Mouse (Mus musculus) heart, embryonic 12.5 days (tissue): ENCODE data around the gene Rnf167. TPM values are rescaled to one million over a fixed set of nuclear protein-coding genes. Genes with fewer than 3 reads are reported as not detected.

Experiments
- ATAC-seq: fragments of 200-750 bp; cut with Nextera tagmentation; 2 replicates; pipeline ENCODE4 v1.8.0; 2017; ENCODE audit warnings: moderate TSS enrichment, moderate library complexity; ENCODE audit not compliant: insufficient number of reproducible peaks, low FRiP score
- H3K27ac ChIP-seq: fragments of 300-500 bp; sonication (generic); 2 replicates; pipeline ENCODE4 v1.5.1; 2016; ENCODE audit warnings: mild to moderate bottlenecking, moderate library complexity; ENCODE audit not compliant: poor library complexity, severe bottlenecking
- H3K27me3 ChIP-seq: fragments of 300-500 bp; sonication (generic); replicated peaks from 2 replicates; pipeline ENCODE4 v1.6.1; 2016; ENCODE audit warnings: mild to moderate bottlenecking, moderate library complexity
- H3K36me3 ChIP-seq: fragments of 300-500 bp; sonication (generic); 2 replicates; pipeline ENCODE4 v1.6.1; 2016; ENCODE audit warnings: mild to moderate bottlenecking, moderate library complexity
- H3K4me1 ChIP-seq: fragments of 300-500 bp; sonication (generic); replicated peaks from 2 replicates; pipeline ENCODE4 v1.6.1; 2016; ENCODE audit warnings: mild to moderate bottlenecking
- H3K4me2 ChIP-seq: fragments of 300-500 bp; sonication (generic); 2 replicates; pipeline ENCODE4 v1.6.1; 2016; ENCODE audit warnings: mild to moderate bottlenecking, moderate library complexity
- H3K4me3 ChIP-seq: fragments of 300-500 bp; sonication (generic); 2 replicates; pipeline ENCODE4 v1.5.1; 2016; ENCODE audit warnings: mild to moderate bottlenecking
- H3K9ac ChIP-seq: fragments of 300-500 bp; sonication (generic); 2 replicates; pipeline ENCODE4 v1.6.1; 2016; ENCODE audit warnings: mild to moderate bottlenecking, moderate library complexity
- H3K9me3 ChIP-seq: fragments of 300-500 bp; sonication (generic); replicated peaks from 2 replicates; pipeline ENCODE4 v1.6.1; 2016; ENCODE audit warnings: mild to moderate bottlenecking, moderate library complexity
- WGBS: fragments of 180-500 bp; shearing (Covaris S2); methylation state at CpG from one replicate; pipeline ENCODE4 v1.1.7; 2016; 5-methylcytosine and 5-hydroxymethylcytosine counted together
- polyA plus RNA-seq: library from polyadenylated mRNA; unstranded; fragments of >200 nt; fragmentation: Nextera tagmentation; extraction: Ambion mirVana; gene quantifications from 2 replicates; pipeline ENCODE4 v1.2.1, GENCODE M21; 2016

Rnf167 gene
- polyA plus RNA-seq, 1 experiment from 2014 or later, result 67.4 TPM

DNA sequence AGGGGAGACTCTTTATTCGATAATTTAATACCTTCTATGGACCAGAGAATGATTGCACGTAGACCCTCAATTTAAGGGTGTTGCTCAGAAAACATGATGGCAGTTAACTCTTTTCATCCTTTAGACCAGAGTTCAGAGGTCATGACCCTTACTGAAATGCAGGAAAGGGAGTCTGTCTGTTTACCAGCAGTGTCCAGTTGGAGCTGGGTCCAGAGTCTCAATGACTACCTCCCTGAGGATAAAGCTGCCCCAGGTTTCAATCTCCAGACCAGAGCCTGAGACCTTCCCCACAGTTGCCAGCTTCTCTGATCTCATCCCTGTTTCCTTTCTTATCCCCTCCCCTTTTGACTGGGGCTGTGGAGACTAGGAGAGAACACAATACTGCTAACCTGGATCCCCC, 31.5 kb downstream of the Rnf167 start:
- no peak for ATAC-seq
- no peak overlapping the region for H3K4me3 ChIP-seq
- H3K9ac ChIP-seq, result no peak overlapping the region
- 86% methylated on average over 2 of the region's 2 CpGs for WGBS
- no peaks in the 10 kb centered on the region for H3K9me3 ChIP-seq
- no peak overlapping the region for H3K4me2 ChIP-seq
- H3K36me3 ChIP-seq, result peaks cover 80% of the 10 kb centered on the region
- peaks cover 18% of the 10 kb centered on the region for H3K4me1 ChIP-seq
- no peak overlapping the region for H3K27ac ChIP-seq
- H3K27me3 ChIP-seq, result no peaks in the 10 kb centered on the region

DNA sequence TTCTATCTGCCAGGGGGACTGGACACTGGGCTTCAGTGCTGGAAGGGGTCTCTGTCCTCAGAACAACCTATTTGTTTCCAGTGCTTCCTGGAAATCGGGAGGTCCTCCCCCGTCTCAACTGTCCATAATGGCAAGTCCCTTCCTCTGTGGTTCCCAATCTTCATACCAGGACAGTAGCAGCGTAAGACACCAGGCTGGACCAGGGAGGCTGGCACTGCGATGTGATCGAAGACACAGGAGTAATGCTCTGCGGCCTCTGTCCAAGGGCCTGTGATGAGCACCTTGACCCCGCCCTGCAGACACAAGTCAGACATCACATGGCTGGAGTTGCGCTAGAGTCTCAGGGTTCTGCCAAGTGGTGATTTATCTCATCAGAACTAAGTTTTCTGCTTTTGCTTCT, 32.3 kb downstream of the Rnf167 start:
- Histone ChIP-seq H3K9ac (no peak overlapping the region), H3K36me3 (peaks cover 81% of the 10 kb centered on the region), H3K4me2 (no peak overlapping the region), H3K9me3 (no peaks in the 10 kb centered on the region), H3K27me3 (no peaks in the 10 kb centered on the region), H3K27ac (no peak overlapping the region), H3K4me3 (no peak overlapping the region), H3K4me1 (peaks cover 18% of the 10 kb centered on the region)
- 92% methylated on average over 8 of the region's 8 CpGs for WGBS
- ATAC-seq, result no peak

DNA sequence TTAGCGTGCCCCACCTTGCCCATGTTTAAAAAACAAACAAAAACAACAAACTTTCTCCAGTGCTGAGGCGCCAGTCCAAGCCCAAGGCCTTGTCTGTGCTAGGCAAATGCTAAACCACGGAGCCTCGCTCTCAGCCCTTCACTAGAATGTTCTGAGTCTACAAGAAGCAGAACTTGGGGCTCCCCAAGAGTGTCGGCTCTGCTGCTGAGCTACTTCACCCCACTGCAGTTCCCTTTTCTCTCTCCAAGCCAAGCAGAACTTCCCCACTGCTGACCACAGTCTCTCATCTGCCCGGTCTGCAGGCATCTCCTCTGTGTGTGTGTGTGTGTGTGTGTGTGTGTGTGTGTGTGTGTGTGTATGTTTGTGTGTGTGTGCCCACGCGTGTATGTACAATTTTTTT, 32.9 kb downstream of the Rnf167 start:
- H3K27me3 ChIP-seq, result no peaks in the 10 kb centered on the region
- no peak overlapping the region for H3K4me3 ChIP-seq
- 83% methylated on average over 8 of the region's 8 CpGs for WGBS
- ATAC-seq, result no peak
- H3K9ac ChIP-seq, result no peak overlapping the region
- H3K4me1 ChIP-seq, result peaks cover 18% of the 10 kb centered on the region
- no peak overlapping the region for H3K27ac ChIP-seq
- no peaks in the 10 kb centered on the region for H3K9me3 ChIP-seq
- peaks cover 81% of the 10 kb centered on the region for H3K36me3 ChIP-seq
- no peak overlapping the region for H3K4me2 ChIP-seq

DNA sequence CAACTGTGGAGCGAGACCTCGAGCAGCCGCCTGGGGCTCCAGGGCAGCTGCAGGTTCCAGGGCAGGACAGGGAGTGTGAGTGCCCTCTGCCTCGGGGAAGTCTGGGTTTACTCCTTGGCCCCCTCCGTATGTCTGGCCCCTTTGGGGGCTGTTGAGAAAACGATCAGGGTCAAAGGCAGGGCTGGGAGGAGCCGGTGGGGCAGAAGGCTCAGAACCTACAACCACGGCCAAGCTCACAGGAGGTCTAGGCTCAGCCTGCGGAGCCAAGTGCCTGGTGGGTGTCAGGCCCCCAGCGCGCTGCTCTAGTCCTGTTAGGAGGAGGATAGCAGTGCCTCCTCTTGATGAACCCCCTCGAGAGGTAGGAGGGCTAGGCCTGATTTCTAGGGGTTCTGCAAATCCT, 34.1 kb downstream of the Rnf167 start:
- H3K4me2 ChIP-seq, result no peak overlapping the region
- no peaks in the 10 kb centered on the region for H3K27me3 ChIP-seq
- no peak for ATAC-seq
- H3K36me3 ChIP-seq, result peaks cover 78% of the 10 kb centered on the region
- H3K27ac ChIP-seq, result no peak overlapping the region
- WGBS, result 63% methylated on average over 12 of the region's 12 CpGs
- peaks cover 12% of the 10 kb centered on the region for H3K4me1 ChIP-seq
- no peak overlapping the region for H3K4me3 ChIP-seq
- no peak overlapping the region for H3K9ac ChIP-seq
- H3K9me3 ChIP-seq, result no peaks in the 10 kb centered on the region

DNA sequence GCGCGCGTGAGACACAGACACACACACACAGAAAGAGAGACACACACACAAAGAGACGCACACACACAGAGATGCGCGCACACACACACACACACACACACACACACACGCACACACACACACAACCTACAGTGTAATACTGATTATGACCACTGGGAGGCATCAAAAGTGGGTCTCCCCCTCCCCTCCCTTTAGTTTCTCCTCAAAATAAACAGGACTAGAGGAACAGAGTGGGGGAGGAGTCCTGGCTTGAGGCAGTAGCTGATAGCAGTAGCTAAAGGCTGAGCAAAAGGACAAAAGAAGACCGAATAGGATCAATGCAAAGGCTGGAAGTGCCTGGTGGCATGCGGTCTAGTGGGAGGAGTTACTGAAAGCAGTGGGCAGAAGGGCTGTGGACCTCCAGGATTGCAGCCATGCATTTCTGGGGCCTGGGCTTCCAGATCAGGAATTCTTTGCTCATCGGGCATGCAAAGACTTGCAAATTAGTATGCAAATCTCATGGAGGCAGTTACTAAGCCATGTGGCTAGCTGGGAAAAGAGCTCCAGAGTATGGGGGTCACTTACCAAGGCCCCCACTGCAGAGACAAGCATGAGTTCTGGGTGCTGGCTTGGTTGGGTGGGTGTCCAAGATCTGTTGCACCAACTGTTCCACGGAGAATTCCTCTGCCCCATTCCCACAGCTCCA, 35.0 kb downstream of the Rnf167 start:
- H3K36me3 ChIP-seq, result peaks cover 71% of the 10 kb centered on the region
- H3K9me3 ChIP-seq, result no peaks in the 10 kb centered on the region
- H3K4me3 ChIP-seq, result no peak overlapping the region
- peak overlapping the region; percentile 23; the same call in 1 of the 2 replicates for H3K4me2 ChIP-seq
- peak overlapping the region; percentile 28; the same call in 1 of the 2 replicates for H3K9ac ChIP-seq
- 0 out of 2 replicates have a peak, but pooled peaks have one; percentile 39 for ATAC-seq
- H3K4me1 ChIP-seq, result peaks cover 15% of the 10 kb centered on the region
- H3K27me3 ChIP-seq, result no peaks in the 10 kb centered on the region
- no peak overlapping the region for H3K27ac ChIP-seq
- WGBS, result 18% methylated on average over 11 of the region's 11 CpGs

DNA sequence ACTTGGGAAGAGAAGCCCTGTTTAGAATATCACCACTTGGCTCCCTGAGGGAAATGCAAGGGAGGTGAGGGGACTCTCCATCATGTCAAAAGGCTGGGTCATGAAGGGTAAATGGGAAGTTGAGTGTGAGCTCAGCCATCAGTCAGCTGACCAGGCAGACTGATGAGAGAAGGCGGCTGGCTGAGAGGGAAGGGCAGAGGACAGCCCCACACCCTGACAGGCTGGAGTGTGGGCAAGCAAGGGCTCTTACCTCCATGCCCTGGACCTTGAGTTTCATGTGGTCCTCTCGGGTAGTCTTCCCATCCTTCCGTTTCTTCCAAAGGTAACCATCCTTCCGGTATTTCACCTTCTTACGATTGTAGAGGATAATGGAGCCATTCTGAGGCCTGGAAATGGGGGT, 36.6 kb downstream of the Rnf167 start:
- H3K4me2 ChIP-seq, result no peak overlapping the region
- H3K27ac ChIP-seq, result no peak overlapping the region
- no peak for ATAC-seq
- no peaks in the 10 kb centered on the region for H3K27me3 ChIP-seq
- H3K4me1 ChIP-seq, result peaks cover 24% of the 10 kb centered on the region
- no peak overlapping the region for H3K4me3 ChIP-seq
- 83% methylated on average over 5 of the region's 5 CpGs for WGBS
- peaks cover 64% of the 10 kb centered on the region for H3K36me3 ChIP-seq
- no peak overlapping the region for H3K9ac ChIP-seq
- no peaks in the 10 kb centered on the region for H3K9me3 ChIP-seq

DNA sequence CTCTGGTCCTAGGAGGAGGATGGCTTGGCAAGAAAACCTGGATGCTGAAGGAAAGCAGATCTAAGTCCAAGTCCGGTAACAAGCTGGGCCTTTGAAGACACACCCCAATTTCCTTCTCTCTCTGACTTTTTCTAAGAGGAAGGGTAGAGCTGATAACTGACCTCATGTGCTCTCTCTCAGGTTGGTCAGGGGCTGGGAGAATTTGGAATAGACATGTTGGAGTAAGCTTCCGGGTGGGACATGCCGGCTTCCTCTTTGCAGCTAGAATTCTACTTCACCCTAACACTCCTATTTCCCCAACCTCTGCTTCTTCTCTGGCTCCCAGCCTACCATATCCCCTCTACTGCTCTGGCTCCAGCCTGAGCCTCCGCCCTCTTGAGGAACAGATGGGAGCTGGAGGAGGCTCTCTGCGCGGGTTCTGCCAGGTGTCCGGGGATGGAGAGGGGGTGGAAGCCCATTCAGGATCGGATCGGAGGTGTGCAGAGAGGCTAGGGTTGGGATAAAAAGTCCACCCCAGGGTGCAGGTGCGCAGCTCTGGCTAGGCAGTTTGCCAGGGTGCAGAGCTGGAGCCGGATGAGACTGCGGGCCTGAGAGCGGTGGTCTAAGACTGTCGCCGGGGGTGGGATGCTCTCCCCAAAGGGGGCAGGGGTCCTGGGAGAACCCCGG, 40.0 kb downstream of the Rnf167 start:
- Histone ChIP-seq H3K27ac (peak overlapping the region; percentile 79), H3K9me3 (no peaks in the 10 kb centered on the region), H3K4me2 (peak overlapping the region; percentile 87), H3K27me3 (no peaks in the 10 kb centered on the region), H3K9ac (peak overlapping the region; percentile 90), H3K4me3 (peak overlapping the region; percentile 78), H3K4me1 (peaks cover 30% of the 10 kb centered on the region), H3K36me3 (peaks cover 36% of the 10 kb centered on the region)
- 3% methylated on average over 16 of the region's 16 CpGs for WGBS
- ATAC-seq, result peak; percentile 44

DNA sequence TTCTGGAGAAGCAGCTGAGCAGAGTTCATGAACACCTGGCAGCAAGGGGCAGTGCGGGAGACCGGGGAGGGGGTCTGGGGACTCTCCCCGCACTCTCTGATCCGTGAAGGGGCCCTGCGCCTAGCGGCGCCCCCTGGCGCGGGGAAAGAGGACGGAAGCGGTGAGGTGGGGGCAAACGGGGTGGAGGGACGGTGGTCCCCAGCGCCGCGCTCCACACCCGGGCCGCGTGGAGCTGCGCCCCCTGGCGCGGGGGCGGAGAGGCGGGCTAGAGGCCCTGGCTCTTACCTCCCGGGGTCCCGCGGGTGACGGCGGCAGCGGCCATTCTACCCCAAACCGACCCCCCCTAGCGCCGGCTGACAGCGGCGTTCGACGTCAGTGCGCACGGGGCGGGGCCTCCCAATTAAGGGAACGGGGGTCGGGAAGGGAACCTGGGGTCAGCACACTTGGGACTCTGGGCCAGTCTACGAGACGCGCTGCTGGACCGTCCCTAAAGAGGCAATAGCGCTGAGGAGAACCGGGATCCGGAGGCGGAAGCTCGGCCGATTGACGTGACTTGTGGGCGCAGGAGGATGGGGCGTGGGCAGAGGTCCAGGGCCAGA, 40.7 kb downstream of the Rnf167 start, which contains the start of gene Camta2:
Gene Camta2, minus strand, starts transcription at position 505 of the 599 bp plus-strand sequence.
- H3K36me3 ChIP-seq, result peaks cover 29% of the 10 kb centered on the region
- peaks cover 25% of the 10 kb centered on the region for H3K4me1 ChIP-seq
- peak within 1 kb of the TSS; percentile 87 for H3K4me2 ChIP-seq
- ATAC-seq, result peak; percentile 84
- H3K9ac ChIP-seq, result peak within 1 kb of the TSS; percentile 90
- H3K4me3 ChIP-seq, result peak within 1 kb of the TSS; percentile 78
- no peaks in the 10 kb centered on the region for H3K27me3 ChIP-seq
- under 1% methylated on average over 55 of the region's 55 CpGs for WGBS
- H3K27ac ChIP-seq, result peak within 1 kb of the TSS; percentile 79
- no peaks in the 10 kb centered on the region for H3K9me3 ChIP-seq

DNA sequence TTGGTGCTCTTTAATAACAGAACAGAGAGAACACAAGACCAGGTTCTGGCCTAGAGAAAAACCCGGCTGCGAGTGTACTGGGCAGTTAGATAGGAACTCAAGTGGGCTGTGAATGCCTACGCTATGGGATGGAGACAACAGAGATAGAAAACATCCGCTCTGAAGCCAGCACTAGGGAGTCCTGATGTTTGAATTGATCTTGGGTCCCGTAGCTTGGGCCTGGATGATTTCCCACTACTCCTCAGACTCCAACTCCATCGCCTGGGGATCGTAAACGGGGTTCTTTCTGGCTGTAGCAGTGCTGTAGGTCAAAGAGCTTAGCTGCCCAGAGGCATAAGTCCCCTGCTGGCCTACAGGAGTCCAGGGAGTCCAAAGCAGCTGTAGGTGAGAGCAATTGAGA, 41.3 kb downstream of the Rnf167 start:
- no peaks in the 10 kb centered on the region for H3K9me3 ChIP-seq
- 13% methylated on average over 8 of the region's 8 CpGs for WGBS
- peak overlapping the region; percentile 87 for H3K4me2 ChIP-seq
- no peaks in the 10 kb centered on the region for H3K27me3 ChIP-seq
- H3K27ac ChIP-seq, result peak overlapping the region; percentile 79
- ATAC-seq, result no peak
- H3K4me3 ChIP-seq, result peak overlapping the region; percentile 78
- peaks cover 23% of the 10 kb centered on the region for H3K36me3 ChIP-seq
- H3K9ac ChIP-seq, result peak overlapping the region; percentile 90
- H3K4me1 ChIP-seq, result peaks cover 25% of the 10 kb centered on the region

DNA sequence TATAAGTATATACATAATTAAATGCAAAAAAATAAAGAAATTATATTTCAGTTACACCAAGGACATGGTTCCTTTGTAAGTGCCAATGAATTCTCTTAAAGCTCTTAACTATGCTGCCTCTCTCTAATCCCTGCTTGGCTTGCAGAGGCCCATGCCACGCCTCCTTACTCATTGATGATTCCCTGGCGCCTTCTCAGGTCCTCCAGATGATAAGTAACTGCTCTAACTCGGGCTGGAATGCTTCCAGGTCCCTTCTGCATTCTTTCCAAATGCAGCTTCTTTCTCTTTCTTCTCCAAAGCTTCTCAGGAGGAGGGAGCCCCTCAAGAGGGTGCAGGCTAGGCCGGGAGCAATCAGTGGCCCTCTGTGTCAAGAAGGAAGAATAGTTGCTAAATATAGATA, 42.5 kb downstream of the Rnf167 start:
- H3K27ac ChIP-seq, result no peak overlapping the region
- no peaks in the 10 kb centered on the region for H3K27me3 ChIP-seq
- no peaks in the 10 kb centered on the region for H3K9me3 ChIP-seq
- no peak overlapping the region for H3K9ac ChIP-seq
- 34% methylated on average over 4 of the region's 4 CpGs for WGBS
- no peak for ATAC-seq
- H3K4me2 ChIP-seq, result no peak overlapping the region
- peaks cover 25% of the 10 kb centered on the region for H3K4me1 ChIP-seq
- H3K4me3 ChIP-seq, result no peak overlapping the region
- peaks cover 12% of the 10 kb centered on the region for H3K36me3 ChIP-seq

DNA sequence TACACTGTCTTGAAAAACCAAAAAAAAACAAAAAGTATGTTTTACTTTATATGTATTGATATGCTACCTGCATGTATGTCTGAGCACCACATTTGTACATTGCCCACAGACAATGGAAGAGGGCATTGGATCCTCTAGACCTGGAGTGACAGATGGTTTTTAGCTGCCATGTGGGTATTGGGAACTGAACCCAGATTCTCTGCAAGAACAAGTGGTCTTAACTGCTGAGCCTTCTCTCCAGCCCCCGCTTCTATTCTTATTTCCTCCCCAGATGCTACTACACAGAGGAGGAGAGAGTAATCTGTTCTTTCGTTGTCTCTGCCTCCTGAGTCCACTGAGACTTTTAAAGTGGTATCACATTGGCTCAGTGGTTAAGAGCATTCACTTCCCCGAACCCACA, 46.5 kb downstream of the Rnf167 start:
- no peak overlapping the region for H3K4me3 ChIP-seq
- H3K36me3 ChIP-seq, result no peaks in the 10 kb centered on the region
- no peak overlapping the region for H3K4me2 ChIP-seq
- no peaks in the 10 kb centered on the region for H3K9me3 ChIP-seq
- ATAC-seq, result no peak
- H3K4me1 ChIP-seq, result peaks cover 12% of the 10 kb centered on the region
- no peaks in the 10 kb centered on the region for H3K27me3 ChIP-seq
- 54% methylated on average over 3 of the region's 3 CpGs for WGBS
- no peak overlapping the region for H3K27ac ChIP-seq
- no peak overlapping the region for H3K9ac ChIP-seq
